Mouse (Mus musculus) frontal cortex, adult (tissue): ENCODE data around the gene Defb10.
"Not testable (repeated sequence)": the region's sequence is repeated elsewhere in the genome, so short reads cannot be mapped to it uniquely, and the experiment has no call there.

Source experiments
- ATAC-seq: cut with Nextera tagmentation; 2 replicates; pipeline ENCODE4 v1.9.2; 2017; ENCODE audit warnings: mild to moderate bottlenecking, moderate library complexity, mixed read lengths; ENCODE audit not compliant: low TSS enrichment

The Defb10 gene

GRCm38 (mm10) chr8:21858586-21858985, at the start of gene Defb10:
TSS of gene Defb10 (plus strand) at chr8:21858901.
- not testable (repeated sequence) for ATAC-seq

GRCm38 (mm10) chr8:21885321-21885720, 26.6 kb downstream of the Defb10 start, which contains the start of gene Defb9:
TSS of gene Defb9 (minus strand) at chr8:21885421.
- ATAC-seq: not testable (repeated sequence)

DNA sequence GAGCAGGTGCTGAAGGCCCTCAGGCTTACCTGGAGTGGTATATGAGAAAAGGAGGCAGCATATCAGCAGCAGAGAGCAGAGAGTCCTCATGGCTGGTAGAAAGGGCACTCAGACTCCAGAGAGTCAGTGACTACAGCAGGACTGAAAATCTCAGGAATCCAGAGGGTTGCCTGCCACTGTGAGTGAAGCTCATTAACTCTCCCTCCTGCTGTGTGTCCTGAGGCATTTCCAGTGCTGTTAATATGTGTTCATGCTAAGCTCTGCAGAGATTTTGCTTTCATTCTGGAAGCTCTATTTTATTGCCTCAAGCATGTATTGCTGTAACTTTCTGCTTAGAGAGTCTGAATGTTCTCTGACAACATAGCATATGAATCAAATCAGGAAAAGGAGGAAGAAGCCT, 47.6 kb downstream of the Defb10 start, which contains the start of gene Defb11:
Defb11 (minus strand) TSS at position 123 of the 400 bp plus-strand sequence.
- ATAC-seq: not testable (repeated sequence)
